Mouse (Mus musculus) forebrain, embryonic 12.5 days (tissue): ENCODE results near the gene Rptor. TPM values are rescaled to one million over a fixed set of nuclear protein-coding genes. Genes with fewer than 3 reads are reported as not detected.

Experiments used
- ATAC-seq: fragments of 200-750 bp; cut with Nextera tagmentation; 2 replicates; pipeline ENCODE4 v1.8.0; 2017; ENCODE audit warnings: moderate TSS enrichment; ENCODE audit not compliant: low FRiP score
- H3K27ac ChIP-seq: fragments of 300-500 bp; sonication (generic); 2 replicates; pipeline ENCODE4 v1.5.1; 2016; ENCODE audit warnings: mild to moderate bottlenecking
- H3K27me3 ChIP-seq: fragments of 300-500 bp; sonication (generic); 2 replicates; pipeline ENCODE4 v1.6.1; 2016; ENCODE audit warnings: mild to moderate bottlenecking
- H3K36me3 ChIP-seq: fragments of 300-500 bp; sonication (generic); replicated peaks from 2 replicates; pipeline ENCODE4 v1.6.1; 2016; ENCODE audit warnings: mild to moderate bottlenecking
- H3K4me1 ChIP-seq: fragments of 300-500 bp; sonication (generic); 2 replicates; pipeline ENCODE4 v1.6.1; 2016
- H3K4me2 ChIP-seq: fragments of 300-500 bp; sonication (generic); 2 replicates; pipeline ENCODE4 v1.6.1; 2016; ENCODE audit warnings: mild to moderate bottlenecking, moderate library complexity
- H3K4me3 ChIP-seq: fragments of 300-500 bp; sonication (generic); replicated peaks from 2 replicates; pipeline ENCODE4 v1.5.1; 2016; ENCODE audit warnings: mild to moderate bottlenecking
- H3K9ac ChIP-seq: fragments of 300-500 bp; sonication (generic); 2 replicates; pipeline ENCODE4 v1.6.1; 2016; ENCODE audit warnings: mild to moderate bottlenecking
- H3K9me3 ChIP-seq: fragments of 300-500 bp; sonication (generic); 2 replicates; pipeline ENCODE4 v1.6.1; 2016
- WGBS: fragments of 180-500 bp; shearing (Covaris S2); methylation state at CpG from one replicate; pipeline ENCODE4 v1.1.7; 2016; 5-methylcytosine and 5-hydroxymethylcytosine counted together
- polyA plus RNA-seq: library from polyadenylated mRNA; unstranded; fragments of >200 nt; fragmentation: Nextera tagmentation; extraction: Ambion mirVana; gene quantifications from 2 replicates; pipeline ENCODE4 v1.2.1, GENCODE M21; 2016

The Rptor gene
- polyA plus RNA-seq, 1 experiment from 2014 or later: 16.1 TPM

DNA sequence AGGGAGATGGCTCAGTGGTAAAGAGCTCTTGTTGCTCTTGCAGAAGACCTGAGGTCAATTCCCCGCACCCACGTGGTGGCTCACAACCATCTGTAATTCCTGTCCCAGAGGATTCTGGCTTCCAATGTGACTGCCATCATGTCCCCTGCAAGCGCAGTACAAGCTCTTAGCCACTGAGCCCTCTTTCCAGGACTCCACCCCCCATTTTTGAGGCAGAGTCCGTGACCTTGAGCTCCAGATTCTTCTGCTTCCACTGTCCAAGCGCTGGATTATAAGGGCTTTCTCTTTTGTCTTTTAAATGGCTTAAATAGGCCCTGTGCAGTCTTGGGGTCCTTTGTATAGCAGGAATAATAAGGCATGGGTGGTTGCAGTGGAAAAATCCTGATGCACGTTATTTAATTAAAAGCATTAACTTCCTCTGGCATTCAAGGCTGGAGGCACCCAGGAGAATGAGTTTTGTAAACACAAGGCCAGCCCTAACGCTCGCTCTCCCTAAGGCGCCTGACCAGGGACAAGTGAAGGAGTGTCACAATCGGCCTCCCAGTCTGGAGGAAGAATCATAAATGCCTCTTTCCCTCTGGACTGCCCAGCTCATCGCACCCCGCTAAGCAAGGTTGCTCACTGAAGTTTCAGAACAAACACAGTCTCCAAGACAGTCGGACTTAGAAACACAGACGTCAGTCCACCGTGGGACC lies 30.2 kb upstream of the Rptor start:
- WGBS: 27% methylated on average over 15 of the region's 15 CpGs
- Histone ChIP-seq H3K9ac (peak overlapping the region; percentile 21; the same call in 1 of the 2 replicates), H3K4me2 (no peak overlapping the region), H3K4me1 (peaks cover 20% of the 10 kb centered on the region), H3K4me3 (no peak overlapping the region), H3K36me3 (no peaks in the 10 kb centered on the region), H3K27ac (peak overlapping the region; percentile 46), H3K27me3 (peaks cover 6% of the 10 kb centered on the region; the same call in 1 of the 2 replicates), H3K9me3 (no peaks in the 10 kb centered on the region)
- ATAC-seq: no peak

DNA sequence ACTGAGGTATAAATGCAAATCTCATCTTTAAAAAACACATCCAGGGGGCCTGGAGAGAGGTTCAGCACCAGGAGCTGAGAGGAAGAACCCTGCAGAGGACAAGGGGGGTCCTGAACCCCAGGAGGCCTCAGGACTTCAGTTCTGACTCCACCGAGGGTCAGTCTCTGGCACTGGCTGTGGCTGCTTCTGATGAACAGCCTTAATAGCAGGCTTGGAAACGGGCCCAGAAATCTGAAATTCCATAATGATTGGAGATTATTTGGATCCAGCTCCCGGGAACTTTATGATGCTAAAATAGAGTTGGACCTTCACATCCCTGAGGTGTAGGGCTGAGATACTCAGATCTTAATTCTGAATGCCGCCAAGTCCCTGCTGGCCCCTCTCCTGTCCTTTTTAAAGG lies 25.9 kb upstream of the Rptor start:
- Histone ChIP-seq H3K9me3 (no peaks in the 10 kb centered on the region), H3K27me3 (peaks cover 6% of the 10 kb centered on the region; the same call in 1 of the 2 replicates), H3K4me3 (no peak overlapping the region), H3K27ac (no peak overlapping the region), H3K4me2 (no peak overlapping the region), H3K4me1 (peaks cover 20% of the 10 kb centered on the region), H3K9ac (no peak overlapping the region), H3K36me3 (no peaks in the 10 kb centered on the region)
- WGBS: 23% methylated on average over 4 of the region's 4 CpGs
- ATAC-seq: no peak

DNA sequence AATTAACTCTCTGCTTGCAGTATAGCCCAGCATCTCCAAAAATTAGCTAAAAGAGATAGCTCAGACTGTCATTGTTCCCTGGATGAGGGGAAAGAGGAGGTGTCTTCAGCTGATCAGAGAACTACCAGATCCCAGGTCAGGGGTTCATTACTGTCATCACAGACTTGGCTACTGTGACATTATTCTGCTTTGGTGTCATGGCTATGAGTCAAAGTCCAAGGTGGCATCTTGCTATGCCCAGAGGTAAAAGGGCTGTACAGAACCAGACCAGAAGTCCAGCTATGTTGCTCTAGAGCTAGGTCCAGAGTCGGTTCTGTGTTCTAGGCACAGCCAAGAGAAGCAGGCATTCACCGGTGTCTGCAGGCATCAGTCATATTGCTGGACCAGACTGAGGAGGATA lies 25.0 kb upstream of the Rptor start:
- Histone ChIP-seq H3K27me3 (peaks cover 6% of the 10 kb centered on the region; the same call in 1 of the 2 replicates), H3K9me3 (no peaks in the 10 kb centered on the region), H3K27ac (no peak overlapping the region), H3K9ac (no peak overlapping the region), H3K4me3 (no peak overlapping the region), H3K4me1 (peaks cover 14% of the 10 kb centered on the region), H3K4me2 (no peak overlapping the region), H3K36me3 (no peaks in the 10 kb centered on the region)
- no peak for ATAC-seq
- 90% methylated on average over 2 of the region's 2 CpGs for WGBS

DNA sequence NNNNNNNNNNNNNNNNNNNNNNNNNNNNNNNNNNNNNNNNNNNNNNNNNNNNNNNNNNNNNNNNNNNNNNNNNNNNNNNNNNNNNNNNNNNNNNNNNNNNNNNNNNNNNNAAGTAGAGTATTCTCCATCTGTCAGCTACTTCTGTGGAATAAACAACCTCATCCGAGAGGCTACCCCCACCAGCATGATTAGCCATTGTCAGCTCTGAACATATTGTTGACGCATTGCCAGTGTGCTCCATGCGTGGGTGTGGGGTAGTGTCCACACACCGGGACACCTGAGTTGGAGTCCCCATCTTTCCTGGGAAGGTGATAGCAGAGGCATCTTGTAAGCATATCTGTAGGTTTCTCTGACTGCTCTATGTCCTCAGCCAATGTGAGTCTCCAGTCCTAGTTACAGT lies 16.2 kb upstream of the Rptor start:
- Histone ChIP-seq H3K9me3 (no peaks in the 10 kb centered on the region), H3K27me3 (peaks cover 4% of the 10 kb centered on the region; the same call in 1 of the 2 replicates), H3K4me1 (no peaks in the 10 kb centered on the region; the same call in 1 of the 2 replicates), H3K4me3 (no peak overlapping the region), H3K9ac (no peak overlapping the region), H3K4me2 (no peak overlapping the region), H3K27ac (0 out of 2 replicates have a peak overlapping the region, but pooled peaks have one; percentile 19), H3K36me3 (no peaks in the 10 kb centered on the region)
- ATAC-seq: no peak
- WGBS: 83% methylated on average over 4 of the region's 4 CpGs

DNA sequence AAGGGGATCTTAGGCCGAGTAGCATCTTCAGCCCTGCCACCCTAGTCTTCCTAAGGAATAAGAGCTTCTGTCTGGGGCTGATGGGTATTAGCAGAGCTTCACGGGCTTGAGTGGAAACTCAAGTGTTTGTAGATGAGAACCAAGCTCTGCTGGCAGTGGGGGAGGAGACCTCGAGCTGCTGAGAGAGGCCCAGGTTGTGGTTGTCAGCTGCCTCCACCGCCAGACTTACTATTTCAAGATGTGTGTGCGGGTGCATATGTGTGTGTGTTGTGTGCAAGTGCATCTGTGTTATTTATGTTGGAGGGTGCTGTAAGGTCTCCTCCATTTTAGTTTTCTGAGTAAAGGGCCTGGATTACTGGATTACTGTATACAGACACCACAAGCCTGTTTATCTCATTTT lies 15.6 kb upstream of the Rptor start:
- Histone ChIP-seq H3K9ac (no peak overlapping the region), H3K36me3 (no peaks in the 10 kb centered on the region), H3K9me3 (no peaks in the 10 kb centered on the region), H3K4me3 (no peak overlapping the region), H3K27me3 (peaks cover 7% of the 10 kb centered on the region; the same call in 1 of the 2 replicates), H3K4me2 (no peak overlapping the region), H3K4me1 (no peaks in the 10 kb centered on the region; the same call in 1 of the 2 replicates), H3K27ac (no peak overlapping the region)
- ATAC-seq: no peak
- WGBS: 72% methylated on average over 5 of the region's 5 CpGs

DNA sequence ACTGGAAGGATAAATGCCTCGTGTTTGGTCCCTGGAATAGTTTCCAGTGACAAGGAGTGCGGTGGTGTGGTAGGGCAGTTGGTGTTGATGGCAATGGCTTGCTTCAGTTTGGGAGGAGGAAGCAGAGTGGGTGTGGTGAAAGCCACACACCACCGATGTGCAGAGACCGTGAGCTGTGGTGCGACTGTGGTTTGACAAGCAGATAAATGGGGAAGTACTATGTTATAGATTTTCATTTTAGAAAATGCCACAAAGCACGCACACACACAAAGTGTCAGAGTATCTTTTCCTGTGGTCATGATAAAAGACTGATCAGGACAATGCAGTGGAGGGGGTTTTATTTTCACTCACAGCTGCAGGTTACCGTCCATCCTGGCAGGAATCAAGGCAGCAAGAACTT lies 13.5 kb upstream of the Rptor start:
- no peak for ATAC-seq
- no peaks in the 10 kb centered on the region for H3K36me3 ChIP-seq
- H3K4me3 ChIP-seq: no peak overlapping the region
- no peak overlapping the region for H3K9ac ChIP-seq
- H3K27me3 ChIP-seq: peaks cover 7% of the 10 kb centered on the region; the same call in 1 of the 2 replicates
- H3K4me1 ChIP-seq: no peaks in the 10 kb centered on the region; the same call in 1 of the 2 replicates
- 86% methylated on average over 7 of the region's 7 CpGs for WGBS
- no peak overlapping the region for H3K27ac ChIP-seq
- H3K4me2 ChIP-seq: no peak overlapping the region
- no peaks in the 10 kb centered on the region for H3K9me3 ChIP-seq

DNA sequence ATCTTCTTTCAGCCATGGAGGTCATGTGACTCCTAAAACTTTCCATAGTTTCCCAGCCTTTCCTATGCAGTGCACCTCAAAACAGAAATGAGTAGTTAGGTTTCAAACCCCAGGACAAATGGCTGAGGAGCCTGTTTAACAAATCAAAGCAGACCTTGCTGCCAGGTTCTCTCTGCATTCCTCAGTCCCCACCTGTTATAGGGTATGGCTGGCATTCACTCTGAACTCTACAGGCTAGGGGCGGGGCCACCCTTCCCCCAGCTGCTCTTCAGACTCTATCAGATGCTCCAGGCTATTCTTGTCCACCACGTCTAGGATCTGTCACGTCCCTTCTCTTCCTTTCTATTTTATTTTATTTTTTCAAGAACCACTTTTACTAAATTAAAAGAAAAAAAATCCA lies 8.7 kb upstream of the Rptor start:
- ATAC-seq: no peak
- no peaks in the 10 kb centered on the region for H3K4me1 ChIP-seq
- H3K27ac ChIP-seq: no peak overlapping the region
- H3K36me3 ChIP-seq: no peaks in the 10 kb centered on the region
- H3K27me3 ChIP-seq: peaks cover 7% of the 10 kb centered on the region; the same call in 1 of the 2 replicates
- H3K9me3 ChIP-seq: no peaks in the 10 kb centered on the region
- H3K4me3 ChIP-seq: no peak overlapping the region
- no peak overlapping the region for H3K4me2 ChIP-seq
- 49% methylated on average over 3 of the region's 3 CpGs for WGBS
- H3K9ac ChIP-seq: no peak overlapping the region

DNA sequence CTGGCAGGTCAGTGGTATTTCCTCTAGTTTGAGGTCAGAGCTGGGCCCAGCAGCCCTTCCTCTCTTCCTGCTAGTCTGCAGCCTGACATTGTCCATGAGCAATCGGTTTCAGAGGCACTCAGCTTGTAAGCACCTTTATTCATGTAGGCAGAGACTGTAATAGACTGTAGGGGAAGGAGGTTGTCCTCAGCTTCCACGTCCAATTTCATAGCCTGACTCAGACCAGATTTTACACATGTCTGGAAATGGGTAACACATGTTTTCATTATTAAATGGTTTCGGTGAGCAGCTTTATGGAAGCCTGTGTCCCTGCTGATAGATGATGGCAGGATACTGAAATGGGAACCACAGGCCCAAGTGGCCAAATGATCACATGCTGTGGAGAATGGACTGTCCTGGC lies 3.8 kb upstream of the Rptor start:
- WGBS: 55% methylated on average over 3 of the region's 3 CpGs
- Histone ChIP-seq H3K27me3 (no peaks in the 10 kb centered on the region), H3K9ac (no peak overlapping the region), H3K36me3 (no peaks in the 10 kb centered on the region), H3K27ac (no peak overlapping the region), H3K4me3 (no peak overlapping the region), H3K4me2 (no peak overlapping the region), H3K9me3 (no peaks in the 10 kb centered on the region), H3K4me1 (peaks cover 6% of the 10 kb centered on the region)
- ATAC-seq: no peak

DNA sequence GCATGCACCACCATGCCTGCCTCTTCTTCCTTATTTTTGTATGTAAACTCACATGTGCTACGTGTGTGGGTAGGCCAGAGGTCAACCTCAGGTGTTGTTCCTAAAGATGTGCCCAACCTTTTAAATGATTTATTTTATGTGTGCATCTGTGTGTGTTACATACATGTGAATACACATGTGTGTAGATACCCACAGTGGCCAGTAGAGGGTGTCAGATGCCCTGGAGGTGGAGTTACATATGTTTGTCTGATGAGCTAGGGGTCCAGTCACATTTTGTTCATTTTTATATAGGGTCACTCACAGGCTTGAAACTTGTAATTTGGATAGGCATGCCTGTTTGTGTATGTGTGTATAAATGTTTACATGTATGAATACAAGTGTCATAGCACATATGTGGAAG lies 2.4 kb upstream of the Rptor start:
- WGBS: 81% methylated on average over 1 of the region's 1 CpGs
- H3K4me2 ChIP-seq: no peak overlapping the region
- H3K27me3 ChIP-seq: no peaks in the 10 kb centered on the region
- H3K4me3 ChIP-seq: no peak overlapping the region
- peaks cover 13% of the 10 kb centered on the region for H3K4me1 ChIP-seq
- H3K36me3 ChIP-seq: no peaks in the 10 kb centered on the region
- H3K27ac ChIP-seq: no peak overlapping the region
- H3K9ac ChIP-seq: no peak overlapping the region
- no peaks in the 10 kb centered on the region for H3K9me3 ChIP-seq
- no peak for ATAC-seq

DNA sequence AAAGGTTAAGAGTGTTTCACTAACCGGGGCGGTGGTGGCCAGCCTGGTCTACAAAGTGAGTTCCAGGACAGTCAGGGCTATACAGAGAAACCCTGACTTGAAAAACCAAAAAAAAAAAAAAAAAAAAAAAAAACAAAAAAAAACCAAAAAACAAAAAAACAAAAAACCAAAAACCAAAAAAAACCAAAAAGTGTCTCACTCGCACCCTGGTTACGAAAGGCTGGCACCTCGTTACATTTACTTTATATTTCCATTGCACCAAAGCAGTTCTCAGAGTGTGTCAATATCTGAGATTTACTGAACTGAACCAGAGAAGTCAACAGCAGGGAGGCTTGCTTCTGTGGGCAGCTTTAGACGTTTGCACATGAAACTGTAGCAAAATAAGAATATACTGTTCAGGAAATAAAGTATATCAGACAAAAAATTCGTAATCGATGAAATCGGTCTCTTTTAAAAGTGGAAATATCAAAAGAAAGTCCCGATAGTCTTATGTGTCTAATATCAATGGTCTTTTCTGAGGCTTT lies 466 bp upstream of the Rptor start:
- 0 out of 2 replicates have a peak, but pooled peaks cover 5% of the 10 kb centered on the region for H3K36me3 ChIP-seq
- peak overlapping the region; percentile 99 for H3K4me3 ChIP-seq
- peak overlapping the region; percentile 93 for H3K4me2 ChIP-seq
- WGBS: 34% methylated on average over 10 of the region's 10 CpGs
- H3K9me3 ChIP-seq: no peaks in the 10 kb centered on the region
- no peaks in the 10 kb centered on the region for H3K27me3 ChIP-seq
- no peak overlapping the region for H3K9ac ChIP-seq
- ATAC-seq: no peak
- H3K27ac ChIP-seq: no peak overlapping the region
- H3K4me1 ChIP-seq: peaks cover 13% of the 10 kb centered on the region

DNA sequence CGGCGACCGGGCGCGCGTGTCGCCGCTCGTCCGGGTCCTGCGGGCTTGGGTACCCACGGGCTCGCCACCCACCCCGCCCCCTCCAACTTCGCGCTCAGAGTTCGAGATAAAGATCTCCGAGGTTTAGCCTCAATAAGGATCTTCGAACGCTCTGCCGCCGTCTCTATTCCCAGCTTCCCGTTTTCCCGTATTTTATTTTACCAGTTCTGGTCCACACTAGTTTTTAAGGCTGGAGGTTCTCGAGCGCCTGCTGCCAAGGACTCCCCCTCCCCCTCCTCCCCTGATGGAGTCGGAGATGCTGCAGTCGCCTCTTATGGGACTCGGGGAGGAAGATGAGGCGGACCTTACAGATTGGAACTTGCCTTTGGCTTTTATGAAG lies 811 bp downstream of the Rptor start:
- Histone ChIP-seq H3K27ac (peak overlapping the region; percentile 83; the same call in 1 of the 2 replicates), H3K36me3 (peaks cover 8% of the 10 kb centered on the region; the same call in 1 of the 2 replicates), H3K4me1 (peaks cover 13% of the 10 kb centered on the region), H3K4me2 (peak overlapping the region; percentile 93), H3K9ac (peak overlapping the region; percentile 93), H3K27me3 (no peaks in the 10 kb centered on the region), H3K9me3 (no peaks in the 10 kb centered on the region), H3K4me3 (peak overlapping the region; percentile 99)
- ATAC-seq: no peak
- WGBS: under 1% methylated on average over 29 of the region's 30 CpGs

DNA sequence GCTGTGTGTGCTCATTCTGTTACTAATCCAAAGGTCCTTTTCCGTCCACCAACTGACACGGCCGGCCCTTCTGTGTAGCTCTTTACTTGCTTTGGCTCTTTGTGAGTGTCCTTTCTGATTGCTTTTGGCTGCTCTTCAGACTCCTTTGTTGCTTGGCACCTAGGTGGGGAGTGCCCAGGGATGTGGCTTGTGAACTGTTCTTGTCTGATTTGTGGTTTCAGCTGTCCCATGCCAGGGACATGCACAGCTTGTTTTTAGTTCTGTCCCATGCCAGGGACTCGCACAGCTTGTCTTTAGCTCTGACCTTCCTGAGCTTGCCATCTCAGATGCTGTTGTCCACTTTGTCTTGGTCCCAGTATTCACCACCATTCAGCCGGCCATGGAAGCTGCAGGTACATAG lies 4.8 kb downstream of the Rptor start:
- no peak overlapping the region for H3K27ac ChIP-seq
- H3K9me3 ChIP-seq: no peaks in the 10 kb centered on the region
- peaks cover 8% of the 10 kb centered on the region; the same call in 1 of the 2 replicates for H3K36me3 ChIP-seq
- H3K9ac ChIP-seq: no peak overlapping the region
- H3K4me2 ChIP-seq: no peak overlapping the region
- H3K4me1 ChIP-seq: peaks cover 11% of the 10 kb centered on the region
- 95% methylated on average over 5 of the region's 5 CpGs for WGBS
- ATAC-seq: no peak
- H3K27me3 ChIP-seq: no peaks in the 10 kb centered on the region
- no peak overlapping the region for H3K4me3 ChIP-seq

DNA sequence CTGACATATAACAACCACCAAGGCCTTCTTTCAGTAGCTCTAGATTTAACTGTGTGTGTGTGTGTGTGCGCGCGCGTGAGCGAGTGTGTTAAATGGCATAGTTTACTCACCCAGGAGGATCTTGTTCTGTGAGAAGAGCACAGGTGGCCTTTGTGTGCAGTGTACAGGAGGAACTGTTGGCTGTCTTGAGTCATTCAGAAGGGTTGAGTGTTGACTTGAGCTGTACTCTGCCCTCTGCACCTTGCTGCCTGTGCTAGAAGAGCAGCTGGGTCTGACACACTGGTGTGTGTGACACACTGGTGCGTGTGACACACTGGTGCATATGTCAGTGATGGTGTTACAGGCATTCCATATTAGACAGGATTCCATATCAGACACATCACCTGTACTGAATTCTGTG lies 8.8 kb downstream of the Rptor start:
- H3K4me2 ChIP-seq: no peak overlapping the region
- 97% methylated on average over 6 of the region's 6 CpGs for WGBS
- H3K4me3 ChIP-seq: no peak overlapping the region
- no peaks in the 10 kb centered on the region for H3K9me3 ChIP-seq
- ATAC-seq: no peak
- H3K4me1 ChIP-seq: no peaks in the 10 kb centered on the region
- no peak overlapping the region for H3K27ac ChIP-seq
- H3K9ac ChIP-seq: no peak overlapping the region
- H3K27me3 ChIP-seq: no peaks in the 10 kb centered on the region
- peaks cover 5% of the 10 kb centered on the region; the same call in 1 of the 2 replicates for H3K36me3 ChIP-seq
